Mouse (Mus musculus): ENCODE measurements around the gene Ric8a.

- no peak for TF ChIP-seq CTCF (IDR thresholded peaks at IDR 0.05)
- TF ChIP-seq EP300 (IDR thresholded peaks at IDR 0.05): no peak
Measured at GRCm38 (mm10) chr7:140847755-140848580, 8.8 kb upstream of the Ric8a start, which contains the start of gene Odf3.

All from lung, postnatal 0 days (tissue).